10 mouse cellular contexts compared by ENCODE assay signal in genomic region chr2:35277686-35278085, GRCm38 (mm10). TPM values are rescaled to one million over a fixed set of nuclear protein-coding genes. Genes with fewer than 3 reads are reported as not detected.
DNase-seq lines count a peak whose midpoint lies in the region; ATAC-seq and TF ChIP-seq lines count a peak whose summit lies in the region.
"Had no signal": no experiment of that assay in that cellular context is flagged by ENCODE, and none has a peak within 500 bp of the region (broad histone marks: within the 10 kb centered on the region; RNA-seq: fewer than 3 reads in every experiment).

No protein-coding gene starts in this region.

- no peak overlapping the region for H3K4me3 ChIP-seq in midbrain, postnatal 0 days (ENCODE audit: low read depth, low read length)
- H3K4me3 ChIP-seq in midbrain, embryonic 14.5 days (replicated peaks; ENCODE audit: low read depth, low read length) = no peak overlapping the region
- no peak overlapping the region for H3K4me3 ChIP-seq in limb, embryonic 15.5 days

- peaks cover 10% of the 10 kb centered on the region; the same call in 1 of the 2 replicates for H3K27me3 ChIP-seq in midbrain, postnatal 0 days (ENCODE audit: insufficient read depth, low read length)
- peaks cover 13% of the 10 kb centered on the region for H3K27me3 ChIP-seq in midbrain, embryonic 14.5 days (ENCODE audit: control insufficient read depth, insufficient read depth, low read length)
- H3K27me3 ChIP-seq in limb, embryonic 15.5 days = peaks cover 14% of the 10 kb centered on the region

- no peak overlapping the region for H3K9ac ChIP-seq in midbrain, postnatal 0 days (replicated peaks; ENCODE audit: low read length, poor library complexity, severe bottlenecking)
- H3K9ac ChIP-seq in midbrain, embryonic 14.5 days (replicated peaks; ENCODE audit: low read length) = no peak overlapping the region
- H3K9ac ChIP-seq in limb, embryonic 15.5 days = no peak overlapping the region

- H3K4me2 ChIP-seq in midbrain, postnatal 0 days (ENCODE audit: low read depth, low read length, poor library complexity, severe bottlenecking) = no peak overlapping the region
- no peak overlapping the region for H3K4me2 ChIP-seq in midbrain, embryonic 14.5 days (ENCODE audit: low read length)
- H3K4me2 ChIP-seq in limb, embryonic 15.5 days = no peak overlapping the region

- WGBS in midbrain, postnatal 0 days = 66% methylated on average over 3 of the region's 3 CpGs
- 81% methylated on average over 3 of the region's 3 CpGs for WGBS in midbrain, embryonic 14.5 days
- WGBS in limb, embryonic 15.5 days = 77% methylated on average over 3 of the region's 3 CpGs

- DNase-seq in adrenal gland, postnatal 14 days = peak; percentile 78
- DNase-seq in adrenal gland, postnatal 4 days (ENCODE audit: low spot score in 2 of 2) = no peak
- peak; percentile 58 for DNase-seq in midbrain, postnatal 0 days (ENCODE audit: low spot score)
- no peak for DNase-seq in midbrain, embryonic 14.5 days
- peak; percentile 73 to 87 for DNase-seq in urinary bladder, postnatal 36 days (ENCODE audit: low spot score in 2 of 2)
- DNase-seq in left cerebral cortex, adult 18-20 months (ENCODE audit: low spot score in 2 of 2) = no peak
- DNase-seq in right cerebral cortex, adult 2 months (ENCODE audit: low spot score in 2 of 2) = no peak
- DNase-seq: kidney, adult 11 months had no signal

- H3K36me3 ChIP-seq in midbrain, postnatal 0 days (ENCODE audit: insufficient read depth, low read length) = no peaks in the 10 kb centered on the region
- no peaks in the 10 kb centered on the region for H3K36me3 ChIP-seq in midbrain, embryonic 14.5 days (ENCODE audit: control insufficient read depth, insufficient read depth, low read length)
- 0 out of 2 replicates have a peak, but pooled peaks cover 5% of the 10 kb centered on the region for H3K36me3 ChIP-seq in limb, embryonic 15.5 days

- no peak for TF ChIP-seq CTCF in midbrain, postnatal 0 days (IDR thresholded peaks at IDR 0.05)

- H3K9me3 ChIP-seq in midbrain, postnatal 0 days (ENCODE audit: low read length) = no peaks in the 10 kb centered on the region
- H3K9me3 ChIP-seq in midbrain, embryonic 14.5 days (ENCODE audit: control insufficient read depth, low read length) = no peaks in the 10 kb centered on the region
- no peaks in the 10 kb centered on the region for H3K9me3 ChIP-seq in limb, embryonic 15.5 days

- H3K27ac ChIP-seq in midbrain, postnatal 0 days (ENCODE audit: low read depth, low read length) = no peak overlapping the region
- no peak overlapping the region for H3K27ac ChIP-seq in midbrain, embryonic 14.5 days (replicated peaks; ENCODE audit: low read depth, low read length)
- peak overlapping the region; percentile 17; the same call in 1 of the 2 replicates for H3K27ac ChIP-seq in limb, embryonic 15.5 days
- H3K27ac ChIP-seq: macrophage had no signal

- peak; percentile 31; the same call in 1 of the 2 replicates for ATAC-seq in midbrain, postnatal 0 days (ENCODE audit: low FRiP score)
- ATAC-seq in midbrain, embryonic 14.5 days (ENCODE audit: low FRiP score, low TSS enrichment) = no peak
- no peak for ATAC-seq in limb, embryonic 15.5 days (ENCODE audit: insufficient number of reproducible peaks, low FRiP score, low TSS enrichment, low read depth)

- H3K4me1 ChIP-seq in midbrain, postnatal 0 days (ENCODE audit: insufficient read depth, low read length) = 0 out of 2 replicates have a peak, but pooled peaks cover 5% of the 10 kb centered on the region
- peaks cover 5% of the 10 kb centered on the region for H3K4me1 ChIP-seq in midbrain, embryonic 14.5 days (ENCODE audit: control insufficient read depth, insufficient read depth, low read length)
- peaks cover 42% of the 10 kb centered on the region for H3K4me1 ChIP-seq in limb, embryonic 15.5 days

RNA-seq across cellular contexts. Expression of gene Gsn, which starts 21.5 kb away (rescaled TPM):
- total RNA-seq in adrenal gland, postnatal 14 days (2021) = 179 and 208 TPM in 2 replicates
- total RNA-seq in adrenal gland, postnatal 4 days (2021) = 100 to 1,000 TPM; 136 to 137 TPM
- 23.4 and 39.1 TPM in 2 replicates for total RNA-seq in midbrain, postnatal 0 days (2014; rRNA removed)
- polyA plus RNA-seq in midbrain, postnatal 0 days (2015; fragmentation: Nextera tagmentation; extraction: Ambion mirVana) = 26.2 and 28.5 TPM in 2 replicates
- polyA plus RNA-seq in midbrain, embryonic 14.5 days (2014; fragmentation: Nextera tagmentation; extraction: Ambion mirVana) = 8.8 and 18.9 TPM in 2 replicates
- 288 and 360 TPM in 2 replicates for polyA plus RNA-seq in limb, embryonic 15.5 days (2015; fragmentation: Nextera tagmentation; extraction: Ambion mirVana)
- 10 to 100 TPM; 31.3 to 39.8 TPM for total RNA-seq in left cerebral cortex, adult 18-20 months (2021)

RNA-seq across cellular contexts. Expression of gene Stom, which starts 59.1 kb away (rescaled TPM):
- 76.9 and 78.7 TPM in 2 replicates for total RNA-seq in adrenal gland, postnatal 14 days (2021)
- 10 to 100 TPM; 42.7 to 43.5 TPM for total RNA-seq in adrenal gland, postnatal 4 days (2021)
- 21.9 and 24.9 TPM in 2 replicates for total RNA-seq in midbrain, postnatal 0 days (2014; rRNA removed)
- polyA plus RNA-seq in midbrain, postnatal 0 days (2015; fragmentation: Nextera tagmentation; extraction: Ambion mirVana) = 23.1 and 23.3 TPM in 2 replicates
- polyA plus RNA-seq in midbrain, embryonic 14.5 days (2014; fragmentation: Nextera tagmentation; extraction: Ambion mirVana) = 7.2 and 11.2 TPM in 2 replicates
- 22.2 and 25.7 TPM in 2 replicates for polyA plus RNA-seq in limb, embryonic 15.5 days (2015; fragmentation: Nextera tagmentation; extraction: Ambion mirVana)
- 1 to 10 TPM; 7.3 to 8.6 TPM for total RNA-seq in left cerebral cortex, adult 18-20 months (2021)

Comparison
In these comparisons a context has a peak if more than half of its experiments do, and no peak if none do; other contexts are left out.
1. DNase-seq: peak in adrenal gland, postnatal 14 days (single experiment), midbrain, postnatal 0 days (single experiment) and urinary bladder, postnatal 36 days (2 of 2); none in adrenal gland, postnatal 4 days (0 of 2), midbrain, embryonic 14.5 days (single experiment), left cerebral cortex, adult 18-20 months (0 of 2) and right cerebral cortex, adult 2 months (0 of 2).